Mouse (Mus musculus) CH12.LX (cell line): ENCODE data around the gene Gm17349. TPM values are rescaled to one million over a fixed set of nuclear protein-coding genes. Genes with fewer than 3 reads are reported as not detected.
A peak's percentile ranks its signal among the peaks of the same experiment; 100 is the strongest.
"Not testable (repeated sequence)": the region's sequence is repeated elsewhere in the genome, so short reads cannot be mapped to it uniquely, and the experiment has no call there.

Source experiments
- DNase-seq: peaks from one replicate; pipeline ENCODE4 v3.0.0-alpha.2; 2013; ENCODE audit errors: extremely low read depth
- H3K27ac ChIP-seq: 2 replicates; pipeline ENCODE4 v1.5.1; 2012; ENCODE audit warnings: low read depth, mild to moderate bottlenecking, control low read depth, moderate library complexity; ENCODE audit not compliant: insufficient read depth
- H3K27me3 ChIP-seq: replicated peaks from 2 replicates; pipeline ENCODE3; 2012; ENCODE audit warnings: inconsistent platforms
- H3K36me3 ChIP-seq, 2 experiments: replicated peaks in 1 of 2; 2 replicates each; pipeline versions ENCODE3 to v1.6.1; 2012; ENCODE audit warnings: inconsistent platforms in 1 of 2, low read length in 1 of 2, mild to moderate bottlenecking in 1 of 2, mixed read lengths in 1 of 2, moderate library complexity in 1 of 2; ENCODE audit not compliant: control insufficient read depth in 1 of 2, insufficient read depth in 1 of 2
- H3K4me1 ChIP-seq, 2 experiments: 2 replicates each; pipeline ENCODE4 v1.6.1; 2012; ENCODE audit warnings: inconsistent platforms in 1 of 2, moderate library complexity in 1 of 2; ENCODE audit not compliant: insufficient read depth in 2 of 2, control insufficient read depth in 1 of 2
- H3K4me2 ChIP-seq: 2 replicates; pipeline ENCODE4 v1.6.1; 2012; ENCODE audit warnings: low read depth, mild to moderate bottlenecking, control low read depth; ENCODE audit not compliant: poor library complexity, insufficient read depth, severe bottlenecking
- H3K4me3 ChIP-seq, 3 experiments: fragments of 150-350 bp in 1 of 3; sonication (generic) in 1 of 3; replicated peaks in 1 of 3; 2 replicates each; pipeline versions ENCODE3 to v1.5.1; 2011 to 2012; ENCODE audit warnings: low read depth in 2 of 3, low read length in 2 of 3, mild to moderate bottlenecking in 2 of 3, moderate library complexity in 2 of 3, control low read depth in 1 of 3, improper control_type of control experiment in 1 of 3, inconsistent platforms in 1 of 3, mixed read lengths in 1 of 3; ENCODE audit not compliant: poor library complexity in 1 of 3
- H3K79me2 ChIP-seq: replicated peaks from 2 replicates; pipeline ENCODE4 v1.6.1; 2012; ENCODE audit warnings: mild to moderate bottlenecking, moderate library complexity; ENCODE audit not compliant: control insufficient read depth, poor library complexity, insufficient read depth, severe bottlenecking; ENCODE audit errors: extremely low read depth
- H3K9ac ChIP-seq: 2 replicates; pipeline ENCODE4 v1.6.1; 2012; ENCODE audit warnings: low read depth, mild to moderate bottlenecking, control low read depth, moderate library complexity; ENCODE audit not compliant: insufficient read depth
- H3K9me3 ChIP-seq: replicated peaks from 2 replicates; pipeline ENCODE3; 2012; ENCODE audit warnings: low read length, inconsistent platforms, mixed read lengths
- BHLHE40 ChIP-seq: IDR thresholded peaks from 2 replicates; pipeline ENCODE4 v1.6.1; 2011; ENCODE audit warnings: mild to moderate bottlenecking, low read depth, low read length, improper control_type of control experiment
- CHD1 ChIP-seq: IDR thresholded peaks from 2 replicates; pipeline ENCODE4 v1.6.1; 2012; ENCODE audit warnings: low read depth, low read length, improper control_type of control experiment, inconsistent platforms
- E2F4 ChIP-seq: IDR thresholded peaks from 2 replicates; pipeline ENCODE4 v1.6.1; 2011; ENCODE audit warnings: low read depth, low read length, improper control_type of control experiment; ENCODE audit not compliant: insufficient replicate concordance
- ELF1 ChIP-seq: IDR thresholded peaks from 2 replicates; pipeline ENCODE4 v1.6.1; 2014; ENCODE audit warnings: low read depth, mild to moderate bottlenecking, inconsistent platforms, low read length, improper control_type of control experiment
- ETS1 ChIP-seq: conservative IDR thresholded peaks from 2 replicates; pipeline ENCODE4 v1.6.1; 2012; ENCODE audit warnings: low read depth, mild to moderate bottlenecking, inconsistent platforms, low read length, improper control_type of control experiment, moderate library complexity
- IRF4 ChIP-seq: IDR thresholded peaks from 2 replicates; pipeline ENCODE4 v1.6.1; 2014; ENCODE audit warnings: low read depth, mild to moderate bottlenecking, inconsistent platforms, low read length, improper control_type of control experiment
- JUN ChIP-seq: IDR thresholded peaks from 2 replicates; pipeline ENCODE4 v1.6.1; 2011; ENCODE audit warnings: low read depth, mild to moderate bottlenecking, low read length, improper control_type of control experiment, moderate library complexity; ENCODE audit not compliant: insufficient read depth
- MAFK ChIP-seq: IDR thresholded peaks from 2 replicates; pipeline ENCODE4 v1.6.1; 2011; ENCODE audit warnings: low read length, improper control_type of control experiment; ENCODE audit not compliant: insufficient replicate concordance
- MAX ChIP-seq: IDR thresholded peaks from 2 replicates; pipeline ENCODE4 v1.6.1; 2011; ENCODE audit warnings: low read length, improper control_type of control experiment
- MAZ ChIP-seq: IDR thresholded peaks from 2 replicates; pipeline ENCODE4 v1.6.1; 2012; ENCODE audit warnings: low read depth, mild to moderate bottlenecking, inconsistent platforms, low read length, improper control_type of control experiment, moderate library complexity
- MEF2A ChIP-seq: IDR thresholded peaks from 2 replicates; pipeline ENCODE4 v1.6.1; 2014; ENCODE audit warnings: low read depth, mild to moderate bottlenecking, inconsistent platforms, low read length, improper control_type of control experiment, borderline replicate concordance
- MXI1 ChIP-seq: IDR thresholded peaks from 2 replicates; pipeline ENCODE4 v1.6.1; 2011; ENCODE audit warnings: mild to moderate bottlenecking, low read depth, low read length, improper control_type of control experiment
- MYC ChIP-seq: IDR thresholded peaks from 2 replicates; pipeline ENCODE4 v1.6.1; 2011; ENCODE audit warnings: low read depth, mild to moderate bottlenecking, improper control_type of control experiment, low read length
- NRF1 ChIP-seq: IDR thresholded peaks from 2 replicates; pipeline ENCODE4 v1.6.1; 2014; ENCODE audit warnings: low read depth, mild to moderate bottlenecking, inconsistent platforms, low read length, improper control_type of control experiment, moderate library complexity
- PAX5 ChIP-seq: IDR thresholded peaks from 2 replicates; pipeline ENCODE4 v1.6.1; 2012; ENCODE audit warnings: low read length, inconsistent platforms, mixed read lengths
- RAD21 ChIP-seq: IDR thresholded peaks from 2 replicates; pipeline ENCODE4 v1.6.1; 2011; ENCODE audit warnings: low read depth, mild to moderate bottlenecking, low read length, improper control_type of control experiment, moderate library complexity
- RCOR1 ChIP-seq: conservative IDR thresholded peaks from 2 replicates; pipeline ENCODE4 v1.6.1; 2012; ENCODE audit warnings: low read depth, mild to moderate bottlenecking, inconsistent platforms, low read length, improper control_type of control experiment
- SIN3A ChIP-seq: IDR thresholded peaks from 2 replicates; pipeline ENCODE4 v1.6.1; 2012; ENCODE audit warnings: low read length, improper control_type of control experiment, inconsistent platforms
- SMC3 ChIP-seq: IDR thresholded peaks from 2 replicates; pipeline ENCODE4 v1.6.1; 2011; ENCODE audit warnings: low read depth, low read length, improper control_type of control experiment
- TBP ChIP-seq: conservative IDR thresholded peaks from 2 replicates; pipeline ENCODE4 v1.6.1; 2011; ENCODE audit warnings: low read depth, low read length, improper control_type of control experiment
- UBTF ChIP-seq: IDR thresholded peaks from 2 replicates; pipeline ENCODE4 v1.6.1; 2012; ENCODE audit warnings: low read depth, mild to moderate bottlenecking, inconsistent platforms, low read length, improper control_type of control experiment, moderate library complexity
- USF1 ChIP-seq: IDR thresholded peaks from 2 replicates; pipeline ENCODE4 v1.6.1; 2014; ENCODE audit warnings: low read depth, mild to moderate bottlenecking, inconsistent platforms, low read length, improper control_type of control experiment
- USF2 ChIP-seq: conservative IDR thresholded peaks from 2 replicates; pipeline ENCODE4 v1.6.1; 2011; ENCODE audit warnings: low read depth, low read length, improper control_type of control experiment
- ZMIZ1 ChIP-seq: IDR thresholded peaks from 2 replicates; pipeline ENCODE4 v1.6.1; 2012; ENCODE audit warnings: low read depth, mild to moderate bottlenecking, inconsistent platforms, low read length, improper control_type of control experiment
- ZNF384 ChIP-seq: IDR thresholded peaks from 2 replicates; pipeline ENCODE4 v1.6.1; 2012; ENCODE audit warnings: low read depth, low read length, improper control_type of control experiment, inconsistent platforms
- dilution Hi-C: fragments of 300-500 bp; cut with MboI; formaldehyde crosslinking; loops from 2 replicates; pipeline ENCODE4 v1.14.3; 2020; ENCODE audit warnings: low sequenced_read_pairs; ENCODE audit not compliant: extremely low pct_unique_long_range_greater_than_20kb, extremely low pct_ligation_motif_present
- in situ Hi-C: fragments of 300-500 bp; cut with MboI; formaldehyde crosslinking; loops from 3 replicates; pipeline ENCODE4 v1.14.3; 2019; ENCODE audit warnings: low sequenced_read_pairs, low pct_ligation_motif_present, low pct_unique_long_range_greater_than_20kb, mixed read lengths
- polyA plus RNA-seq: library from polyadenylated mRNA; unstranded; fragments of >175 nt; gene quantifications from 2 replicates; pipeline ENCODE4 v1.2.1, GENCODE M21; 2012; ENCODE audit warnings: low read depth; ENCODE audit not compliant: insufficient read length
- total RNA-seq, 2 experiments: library from RNA; depleted of rRNA; stranded (reverse); fragments of 300-350 nt in 1 of 2; fragments of >200 nt in 1 of 2; gene quantifications; 2 replicates each; pipeline ENCODE4 v1.2.3; 2012 to 2014

Gm17349 gene
- total and polyA plus RNA-seq, 3 experiments: 2.1 TPM; not detected in 2

GRCm38 (mm10) chr15:99727525-99727924, 22.2 kb upstream of the Gm17349 start:
- no peaks in the 10 kb centered on the region for H3K27me3 ChIP-seq
- H3K27ac ChIP-seq: no peak overlapping the region
- peaks cover 4% of the 10 kb centered on the region for H3K9me3 ChIP-seq
- H3K4me3 ChIP-seq: no peak overlapping the region
- no peak overlapping the region for H3K9ac ChIP-seq
- dilution Hi-C loops: no loop called here
- in situ Hi-C loops: loop anchor here (5.0 kb wide), 2 partner anchors 45 to 180 kb away; partner anchors contain the start of gene Cers5
- DNase-seq: no peak
- TF ChIP-seq TBP: no peak
- TF ChIP-seq USF2: no peak
- no peak for TF ChIP-seq RAD21
- TF ChIP-seq ETS1: no peak
- no peak for TF ChIP-seq BHLHE40
- TF ChIP-seq IRF4: no peak
- no peak for TF ChIP-seq MAZ
- no peak for TF ChIP-seq RCOR1
- TF ChIP-seq, all 38 proteins: peak for 0
- Histone ChIP-seq H3K79me2 (peaks cover 11% of the 10 kb centered on the region; the same call in 1 of the 2 replicates), H3K36me3 (peaks cover 16 to 56% of the 10 kb centered on the region in 2 experiments), H3K4me2 (no peak overlapping the region), H3K4me1 (peaks cover 4 to 23% of the 10 kb centered on the region in 2 experiments; a peak in 2 of 4 replicates)

GRCm38 (mm10) chr15:99727039-99727438, 21.7 kb upstream of the Gm17349 start:
- H3K4me3 ChIP-seq, H3K9me3 ChIP-seq, H3K27ac ChIP-seq, H3K27me3 ChIP-seq, dilution Hi-C loops, H3K9ac ChIP-seq: not testable (repeated sequence)
- Histone ChIP-seq H3K4me1 (peaks cover 4 to 23% of the 10 kb centered on the region in 2 experiments; a peak in 2 of 4 replicates), H3K4me2 (peak overlapping the region; percentile 81; the same call in 1 of the 2 replicates), H3K36me3 (peaks cover 16 to 56% of the 10 kb centered on the region in 2 experiments), H3K79me2 (peaks cover 11% of the 10 kb centered on the region; the same call in 1 of the 2 replicates)
- TF ChIP-seq ZNF384: peak; percentile 50
- peak; percentile 24 for DNase-seq
- in situ Hi-C loops: loop anchor here (5.0 kb wide), 2 partner anchors 45 to 180 kb away; partner anchors contain the start of gene Cers5

- peaks cover 4% of the 10 kb centered on the region for H3K9me3 ChIP-seq
- H3K4me1 ChIP-seq: peaks cover 4 to 23% of the 10 kb centered on the region in 2 experiments; a peak in 2 of 4 replicates
- H3K36me3 ChIP-seq: peaks cover 14 to 56% of the 10 kb centered on the region in 2 experiments
- H3K9ac ChIP-seq: peak overlapping the region; percentile 72
- peaks cover 11% of the 10 kb centered on the region; the same call in 1 of the 2 replicates for H3K79me2 ChIP-seq
- peak overlapping the region; percentile 41 to 98 (median 83) for H3K4me3 ChIP-seq
- no peaks in the 10 kb centered on the region for H3K27me3 ChIP-seq
- dilution Hi-C loops: no loop called here
- peak overlapping the region; percentile 81 for H3K4me2 ChIP-seq
- TF ChIP-seq UBTF (no peak), ETS1 (no peak), RCOR1 (no peak), MAZ (no peak), USF1 (no peak), MXI1 (no peak), NRF1 (no peak), CHD1 (no peak), SMC3 (no peak), SIN3A (no peak), MAFK (no peak), MAX (no peak), JUN (no peak), ELF1 (no peak), MYC (no peak), ZMIZ1 (no peak), PAX5 (no peak), MEF2A (no peak), ZNF384 (no peak), E2F4 (no peak)
- no peak for DNase-seq
- H3K27ac ChIP-seq: no peak overlapping the region
- in situ Hi-C loops: loop anchor here (5.0 kb wide), 2 partner anchors 46 to 181 kb away; partner anchors contain the start of gene Cers5
These were observed 21.3 kb upstream of the Gm17349 start for GRCm38 (mm10) chr15:99726549-99726948.
